Mouse (Mus musculus) midbrain, embryonic 13.5 days (tissue): Measurements from ENCODE around the gene Tapbp. TPM values are rescaled to one million over a fixed set of nuclear protein-coding genes. Genes with fewer than 3 reads are reported as not detected.
A peak's percentile ranks its signal among the peaks of the same experiment; 100 is the strongest.
"Not testable (repeated sequence)": the region's sequence is repeated elsewhere in the genome, so short reads cannot be mapped to it uniquely, and the experiment has no call there.

Source experiments
- ATAC-seq: fragments of 200-750 bp; cut with Nextera tagmentation; 2 replicates; pipeline ENCODE4 v1.8.0; 2017; ENCODE audit warnings: mild to moderate bottlenecking, moderate TSS enrichment, moderate library complexity
- H3K27ac ChIP-seq: fragments of 300-500 bp; sonication (generic); 2 replicates; pipeline ENCODE4 v1.5.1; 2015; ENCODE audit warnings: inconsistent platforms, mild to moderate bottlenecking, moderate library complexity
- H3K27me3 ChIP-seq: fragments of 300-500 bp; sonication (generic); 2 replicates; pipeline ENCODE4 v1.6.1; 2015; ENCODE audit warnings: mild to moderate bottlenecking, inconsistent platforms
- H3K36me3 ChIP-seq: fragments of 300-500 bp; sonication (generic); 2 replicates; pipeline ENCODE4 v1.6.1; 2015; ENCODE audit warnings: mild to moderate bottlenecking, inconsistent platforms
- H3K4me1 ChIP-seq: fragments of 300-500 bp; sonication (generic); replicated peaks from 2 replicates; pipeline ENCODE4 v1.6.1; 2015; ENCODE audit warnings: inconsistent platforms
- H3K4me2 ChIP-seq: fragments of 300-500 bp; sonication (generic); replicated peaks from 2 replicates; pipeline ENCODE4 v1.6.1; 2015; ENCODE audit warnings: moderate library complexity, mild to moderate bottlenecking, inconsistent platforms
- H3K4me3 ChIP-seq: fragments of 300-500 bp; sonication (generic); replicated peaks from 2 replicates; pipeline ENCODE4 v1.5.1; 2015; ENCODE audit warnings: mild to moderate bottlenecking, inconsistent platforms
- H3K9ac ChIP-seq: fragments of 300-500 bp; sonication (generic); replicated peaks from 2 replicates; pipeline ENCODE4 v1.6.1; 2015; ENCODE audit warnings: mild to moderate bottlenecking, inconsistent platforms
- H3K9me3 ChIP-seq: fragments of 300-500 bp; sonication (generic); 2 replicates; pipeline ENCODE4 v1.6.1; 2016; ENCODE audit warnings: mild to moderate bottlenecking, inconsistent platforms
- WGBS: fragments of 180-500 bp; shearing (Covaris S2); methylation state at CpG from one replicate; pipeline ENCODE4 v1.1.7; 2015; 5-methylcytosine and 5-hydroxymethylcytosine counted together
- polyA plus RNA-seq: library from polyadenylated mRNA; unstranded; fragments of >200 nt; fragmentation: Nextera tagmentation; extraction: Ambion mirVana; gene quantifications from 2 replicates; pipeline ENCODE4 v1.2.1, GENCODE M21; 2015

The Tapbp gene
- 18.1 and 19.6 TPM in 2 replicates for polyA plus RNA-seq

- Histone ChIP-seq H3K36me3 (peaks cover 58% of the 10 kb centered on the region), H3K4me1 (peaks cover 76% of the 10 kb centered on the region), H3K9me3 (no peaks in the 10 kb centered on the region), H3K9ac (peak within 1 kb of the TSS; percentile 64), H3K27me3 (peaks cover 13% of the 10 kb centered on the region), H3K27ac (peak within 1 kb of the TSS; percentile 82), H3K4me3 (peak within 1 kb of the TSS; percentile 52), H3K4me2 (peak within 1 kb of the TSS; percentile 64)
- WGBS, result under 1% methylated on average over 27 of the region's 34 CpGs
- peak; percentile 95 for ATAC-seq
Observed at GRCm38 (mm10) chr17:33915671-33916250, at the start of gene Tapbp, which contains the start of gene Zbtb22. Gene Tapbp (plus strand): TSS chr17:33915899. Gene Zbtb22 (plus strand): TSS chr17:33915904.

DNA sequence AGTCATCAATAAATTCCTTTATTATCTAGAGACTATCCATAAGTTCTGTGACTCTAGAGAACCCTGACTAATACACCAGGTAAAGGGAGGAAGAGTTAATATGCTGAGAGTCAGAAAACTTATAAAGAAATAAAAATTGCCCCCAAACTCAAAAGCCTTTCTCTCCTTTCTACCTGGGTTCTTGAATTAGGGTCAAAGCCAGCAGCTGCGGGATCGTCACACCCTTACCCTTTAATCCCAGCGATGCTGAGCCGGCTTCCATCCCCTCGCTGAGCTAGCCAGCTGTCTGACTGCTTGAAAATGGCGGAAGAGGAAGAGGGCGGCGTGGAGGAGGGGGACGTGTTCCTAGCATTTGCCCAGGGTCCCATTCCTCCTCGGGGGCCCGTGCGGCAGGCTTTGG is 42.2 kb upstream of the Tapbp start, which contains the start of gene Gm7029:
TSS of gene Gm7029 (plus strand) at position 301 of the 400 bp plus-strand sequence.
- ATAC-seq, H3K4me1 ChIP-seq, H3K36me3 ChIP-seq, H3K27ac ChIP-seq, H3K4me2 ChIP-seq, H3K9me3 ChIP-seq, H3K27me3 ChIP-seq, H3K9ac ChIP-seq, H3K4me3 ChIP-seq: not testable (repeated sequence)
- 92% methylated on average over 4 of the region's 12 CpGs for WGBS

- no peaks in the 10 kb centered on the region for H3K27me3 ChIP-seq
- no peak overlapping the region for H3K4me2 ChIP-seq
- H3K27ac ChIP-seq, result no peak overlapping the region
- ATAC-seq, result no peak
- H3K4me3 ChIP-seq, result no peak overlapping the region
- peaks cover 4% of the 10 kb centered on the region; the same call in 1 of the 2 replicates for H3K36me3 ChIP-seq
- H3K9ac ChIP-seq, result no peak overlapping the region
- no peaks in the 10 kb centered on the region for H3K9me3 ChIP-seq
- H3K4me1 ChIP-seq, result no peaks in the 10 kb centered on the region
- WGBS, result 94% methylated on average over 11 of the region's 11 CpGs
Observed at GRCm38 (mm10) chr17:33874411-33874810, 41.3 kb upstream of the Tapbp start.

DNA sequence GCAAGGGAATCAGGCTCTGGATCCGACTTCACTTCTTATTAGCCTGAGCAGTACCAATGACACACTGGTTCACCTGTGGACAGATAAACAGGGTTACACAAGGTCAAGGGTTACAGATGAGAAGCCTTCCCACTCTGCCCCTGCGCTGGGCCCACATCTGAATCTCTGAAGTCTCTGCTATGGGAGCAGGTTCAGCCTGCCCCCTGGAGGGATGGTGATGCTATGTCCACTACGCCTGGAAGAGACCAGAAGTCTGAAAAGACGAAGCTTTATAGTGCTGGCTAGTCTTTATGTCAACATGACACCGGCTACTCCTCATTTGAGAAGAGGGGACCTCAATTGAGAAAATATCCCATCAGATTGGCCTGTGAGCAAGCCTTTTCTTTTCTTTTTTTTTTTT is 39.9 kb upstream of the Tapbp start:
- not testable (repeated sequence) for H3K9ac ChIP-seq, ATAC-seq, H3K4me3 ChIP-seq, H3K27me3 ChIP-seq, H3K4me1 ChIP-seq, H3K9me3 ChIP-seq, H3K27ac ChIP-seq, H3K4me2 ChIP-seq
- H3K36me3 ChIP-seq, result peaks cover 11% of the 10 kb centered on the region; the same call in 1 of the 2 replicates
- 72% methylated on average over 5 of the region's 5 CpGs for WGBS

GRCm38 (mm10) chr17:33884320-33884719 is 31.4 kb upstream of the Tapbp start:
- WGBS, result 91% methylated on average over 10 of the region's 11 CpGs
- not testable (repeated sequence) for H3K27ac ChIP-seq, H3K27me3 ChIP-seq, H3K4me3 ChIP-seq, H3K9ac ChIP-seq, H3K4me2 ChIP-seq, ATAC-seq, H3K9me3 ChIP-seq
- Histone ChIP-seq H3K4me1 (peaks cover 13% of the 10 kb centered on the region), H3K36me3 (peaks cover 30% of the 10 kb centered on the region)

GRCm38 (mm10) chr17:33887802-33888201 is 27.9 kb upstream of the Tapbp start:
- H3K4me3 ChIP-seq, H3K4me2 ChIP-seq, H3K9me3 ChIP-seq, ATAC-seq, H3K27me3 ChIP-seq, H3K36me3 ChIP-seq, H3K27ac ChIP-seq: not testable (repeated sequence)
- WGBS, result 77% methylated on average over 2 of the region's 2 CpGs
- Histone ChIP-seq H3K9ac (0 out of 2 replicates have a peak overlapping the region, but pooled peaks have one; percentile 32), H3K4me1 (peaks cover 19% of the 10 kb centered on the region)

DNA sequence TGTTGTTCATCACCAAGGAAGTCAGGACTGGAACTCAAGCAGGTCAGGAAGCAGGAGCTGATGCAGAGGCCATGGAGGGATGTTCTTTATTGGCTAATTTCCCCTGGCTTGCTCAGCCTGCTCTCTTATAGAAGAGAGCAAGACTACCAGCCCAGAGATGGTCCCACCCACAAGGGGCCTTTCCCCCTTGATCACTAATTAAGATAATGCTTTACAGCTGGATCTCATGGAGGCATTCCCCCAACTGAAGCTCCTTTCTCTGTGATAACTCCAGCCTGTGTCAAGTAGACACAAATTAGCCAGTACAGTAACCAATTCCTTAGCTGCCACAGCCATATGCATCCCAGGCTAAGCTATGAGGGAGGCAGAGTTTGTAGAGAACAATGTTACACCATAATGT is 27.5 kb upstream of the Tapbp start:
- Histone ChIP-seq H3K9ac (0 out of 2 replicates have a peak overlapping the region, but pooled peaks have one; percentile 32), H3K4me2 (0 out of 2 replicates have a peak overlapping the region, but pooled peaks have one; percentile 72), H3K4me1 (peaks cover 19% of the 10 kb centered on the region)
- H3K27ac ChIP-seq, H3K4me3 ChIP-seq, H3K36me3 ChIP-seq, H3K9me3 ChIP-seq, H3K27me3 ChIP-seq, ATAC-seq: not testable (repeated sequence)

GRCm38 (mm10) chr17:33889941-33890532 is 25.7 kb upstream of the Tapbp start:
- under 1% methylated on average over 42 of the region's 44 CpGs for WGBS
- not testable (repeated sequence) for ATAC-seq, H3K27me3 ChIP-seq, H3K9me3 ChIP-seq, H3K36me3 ChIP-seq
- peaks cover 19% of the 10 kb centered on the region for H3K4me1 ChIP-seq
- H3K27ac ChIP-seq, result 0 out of 2 replicates have a peak overlapping the region, but pooled peaks have one; percentile 25
- H3K9ac ChIP-seq, result peak overlapping the region; percentile 69
- peak overlapping the region; percentile 72 for H3K4me2 ChIP-seq
- peak overlapping the region; percentile 64 for H3K4me3 ChIP-seq

DNA sequence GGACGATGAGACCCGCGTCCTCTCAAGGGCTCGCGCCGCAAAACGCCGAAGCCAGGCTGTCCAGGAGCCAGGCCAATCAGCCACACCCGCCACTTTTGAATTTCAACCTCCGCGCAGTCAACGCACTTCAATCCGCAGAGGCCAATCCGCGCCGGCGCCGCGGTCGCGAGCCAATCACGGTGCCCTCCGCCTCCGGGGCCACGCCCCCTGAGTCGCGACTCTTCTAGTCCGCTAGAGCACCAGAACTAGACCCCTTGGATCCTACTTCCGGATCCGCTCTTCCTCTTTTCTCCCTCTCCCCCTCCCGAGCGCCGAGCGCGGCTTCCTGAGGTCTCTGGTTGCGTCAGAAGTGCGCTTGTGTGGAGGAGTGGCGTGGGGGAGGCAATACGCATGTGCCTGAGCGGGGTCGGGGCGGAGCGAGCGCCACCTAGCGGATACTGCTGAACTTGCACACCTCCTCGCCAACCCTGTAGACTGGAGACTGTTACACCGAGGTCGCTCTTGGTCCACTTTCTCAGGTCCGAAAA is 25.1 kb upstream of the Tapbp start, which contains the start of gene Kifc1:
TSS of gene Kifc1 (minus strand) at position 129 of the 527 bp plus-strand sequence.
- WGBS, result under 1% methylated on average over 49 of the region's 49 CpGs
- ATAC-seq, result peak; percentile 99
- Histone ChIP-seq H3K4me2 (peak within 1 kb of the TSS; percentile 72), H3K4me1 (peaks cover 19% of the 10 kb centered on the region), H3K4me3 (peak within 1 kb of the TSS; percentile 64), H3K9ac (peak within 1 kb of the TSS; percentile 69), H3K27me3 (peaks cover 3% of the 10 kb centered on the region; the same call in 1 of the 2 replicates), H3K36me3 (peaks cover 4% of the 10 kb centered on the region; the same call in 1 of the 2 replicates), H3K9me3 (no peaks in the 10 kb centered on the region), H3K27ac (0 out of 2 replicates have a peak within 1 kb of the TSS, but pooled peaks have one; percentile 25)

DNA sequence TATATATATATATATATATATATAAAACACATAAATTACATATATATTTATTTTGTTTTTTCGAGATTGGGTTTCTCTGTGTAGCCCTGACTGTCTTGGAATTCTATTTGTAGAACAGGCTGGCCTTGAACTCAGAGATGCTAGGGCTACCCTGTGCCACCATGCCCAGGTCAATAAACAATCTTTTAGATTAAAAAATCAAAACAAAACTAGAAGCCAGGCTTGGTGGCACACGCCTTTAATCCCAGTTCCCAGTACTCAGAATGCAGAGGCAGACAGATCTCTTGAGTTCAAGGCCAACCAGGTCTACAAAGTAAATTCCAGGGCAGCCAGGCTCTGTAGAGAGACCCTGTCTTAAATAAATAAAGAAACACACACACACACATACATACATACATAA is 24.3 kb upstream of the Tapbp start:
- H3K9ac ChIP-seq, result no peak overlapping the region
- no peaks in the 10 kb centered on the region for H3K9me3 ChIP-seq
- H3K27ac ChIP-seq, result no peak overlapping the region
- H3K4me1 ChIP-seq, result peaks cover 19% of the 10 kb centered on the region
- H3K36me3 ChIP-seq, result no peaks in the 10 kb centered on the region
- 58% methylated on average over 2 of the region's 2 CpGs for WGBS
- H3K4me3 ChIP-seq, result no peak overlapping the region
- no peak for ATAC-seq
- no peak overlapping the region for H3K4me2 ChIP-seq
- peaks cover 3% of the 10 kb centered on the region; the same call in 1 of the 2 replicates for H3K27me3 ChIP-seq

GRCm38 (mm10) chr17:33891892-33892291 is 23.8 kb upstream of the Tapbp start:
- ATAC-seq, H3K36me3 ChIP-seq, H3K4me2 ChIP-seq, H3K9ac ChIP-seq, H3K27me3 ChIP-seq, H3K27ac ChIP-seq, H3K9me3 ChIP-seq, H3K4me3 ChIP-seq: not testable (repeated sequence)
- peaks cover 19% of the 10 kb centered on the region for H3K4me1 ChIP-seq
- WGBS, result 72% methylated on average over 6 of the region's 6 CpGs

GRCm38 (mm10) chr17:33892429-33892828 is 23.3 kb upstream of the Tapbp start:
- no peak overlapping the region for H3K4me3 ChIP-seq
- H3K4me1 ChIP-seq, result peaks cover 19% of the 10 kb centered on the region
- H3K27me3 ChIP-seq, result peaks cover 3% of the 10 kb centered on the region; the same call in 1 of the 2 replicates
- H3K9ac ChIP-seq, result no peak overlapping the region
- no peak for ATAC-seq
- H3K27ac ChIP-seq, result no peak overlapping the region
- no peaks in the 10 kb centered on the region for H3K9me3 ChIP-seq
- 14% methylated on average over 7 of the region's 7 CpGs for WGBS
- no peak overlapping the region for H3K4me2 ChIP-seq
- no peaks in the 10 kb centered on the region for H3K36me3 ChIP-seq
